Mouse (Mus musculus) inflammation-experienced regulatory T-cells, adult 6 months (primary cell): ENCODE results near the gene Kank4. TPM values are rescaled to one million over a fixed set of nuclear protein-coding genes. Genes with fewer than 3 reads are reported as not detected.
"Not testable (repeated sequence)": the region's sequence is repeated elsewhere in the genome, so short reads cannot be mapped to it uniquely, and the experiment has no call there.

Experiments
- ATAC-seq: one replicate; pipeline ENCODE4 v1.8.0; 2017
- polyA plus RNA-seq, 3 experiments: library from polyadenylated mRNA; unstranded; fragments of 100-300 nt; shearing (Covaris generic); gene quantifications; one replicate each; pipeline ENCODE4 v1.2.1; 2017

Gene Kank4
- polyA plus RNA-seq, 3 experiments from 2014 or later = not detected

DNA sequence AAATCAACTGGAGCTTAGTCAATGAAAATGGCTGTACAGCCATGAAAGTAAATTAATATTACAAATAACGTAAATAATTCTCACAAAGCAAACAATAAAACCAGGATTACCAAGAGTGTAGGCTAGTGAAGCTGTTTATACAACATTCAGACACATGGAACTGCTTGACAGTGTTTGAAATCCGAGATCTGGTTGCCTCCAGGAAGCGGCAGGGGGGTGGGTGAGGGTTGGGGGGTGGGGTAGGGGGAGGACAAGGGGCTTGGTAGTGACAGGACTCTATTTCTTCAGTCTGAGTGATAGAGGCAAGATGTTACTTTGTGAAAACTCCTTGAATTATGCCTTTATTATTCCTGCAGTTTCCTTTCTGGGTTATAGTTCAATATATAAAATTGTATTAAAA lies 9.4 kb upstream of the Kank4 start:
- no peak for ATAC-seq

DNA sequence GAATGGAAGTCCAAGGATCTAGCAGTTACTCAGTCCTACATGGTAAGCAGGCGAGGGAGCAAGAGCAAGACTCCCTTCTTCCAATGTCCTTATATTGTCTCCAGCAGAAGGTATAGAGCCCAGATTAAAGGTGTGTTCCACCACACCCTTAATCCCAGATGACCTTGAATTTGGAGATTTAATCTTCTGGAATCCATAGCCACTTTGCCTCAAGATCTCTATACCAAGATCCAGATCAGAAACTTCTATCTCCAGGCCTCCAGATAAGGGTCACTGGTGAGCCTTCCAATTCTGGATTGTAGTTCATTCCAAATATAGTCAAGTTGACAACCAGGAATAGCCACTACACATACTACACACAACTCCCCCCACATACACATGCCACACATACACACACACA lies 6.4 kb upstream of the Kank4 start, which contains the start of gene I0C0044D17Rik:
TSS of gene I0C0044D17Rik (minus strand) at position 101 of the 400 bp plus-strand sequence.
- ATAC-seq = not testable (repeated sequence)

DNA sequence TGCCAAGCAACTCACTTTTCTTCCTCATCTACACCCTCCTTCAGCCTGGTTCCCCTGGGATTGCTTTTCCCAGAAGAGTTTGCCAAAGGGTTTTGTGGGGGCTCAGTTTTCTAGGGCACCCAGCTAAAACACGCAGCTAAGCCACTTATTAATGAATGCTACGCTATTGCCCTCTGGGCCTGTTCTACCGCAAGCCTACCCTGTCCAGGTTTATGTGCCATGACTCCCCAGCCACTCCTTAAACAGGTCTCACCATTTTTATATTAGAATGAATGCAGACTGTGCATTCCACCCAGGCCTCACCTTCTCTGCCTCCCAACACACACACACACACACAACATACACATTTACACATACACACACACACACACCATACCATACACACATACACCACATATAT lies 5.7 kb upstream of the Kank4 start:
- no peak for ATAC-seq

DNA sequence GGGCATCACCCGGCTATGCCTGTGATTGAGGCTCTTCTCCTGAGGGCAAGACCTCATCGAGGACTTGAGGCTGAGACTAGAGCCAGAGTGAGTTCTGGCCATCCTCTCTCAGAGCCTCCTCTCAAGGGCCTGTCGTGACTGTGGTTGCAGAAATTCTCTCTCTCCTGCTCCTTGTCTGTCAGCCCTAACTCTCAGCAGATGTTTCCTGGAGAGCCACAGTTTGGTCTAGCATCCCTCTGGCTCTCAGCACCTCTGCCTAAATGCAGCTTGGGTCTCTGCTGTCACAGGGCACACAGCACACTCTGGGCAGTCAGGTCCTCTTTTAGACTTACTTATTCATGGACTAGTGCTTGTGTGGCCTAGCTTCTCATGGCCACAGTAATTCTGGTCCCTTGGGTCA lies 5.1 kb upstream of the Kank4 start:
- ATAC-seq = no peak

DNA sequence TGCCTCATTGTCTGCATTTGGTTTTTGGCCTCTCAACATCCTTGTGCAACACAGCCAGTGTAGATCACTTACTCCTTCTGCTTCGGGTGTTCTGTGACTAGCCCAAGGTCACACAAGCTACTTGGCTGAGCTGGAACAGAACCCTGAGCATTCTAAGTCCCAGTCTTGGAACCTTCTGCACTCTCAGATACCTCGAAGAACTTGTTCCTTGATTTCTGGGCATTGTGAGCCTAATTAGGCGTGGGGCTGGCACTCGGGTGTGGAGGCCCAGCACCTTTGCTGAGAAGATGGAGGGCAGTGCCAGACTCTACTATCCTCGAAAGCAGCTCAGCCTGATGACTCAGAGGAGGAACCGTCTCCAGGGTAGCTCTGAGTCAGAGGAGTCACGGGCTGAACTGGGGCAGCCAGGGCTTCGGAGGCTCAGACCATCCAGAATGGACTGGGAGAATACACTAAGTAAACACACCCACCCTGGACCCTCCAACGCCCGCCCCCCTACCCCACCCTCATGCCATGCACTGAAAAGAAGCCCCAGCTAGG lies 1.9 kb upstream of the Kank4 start:
- ATAC-seq = no peak

DNA sequence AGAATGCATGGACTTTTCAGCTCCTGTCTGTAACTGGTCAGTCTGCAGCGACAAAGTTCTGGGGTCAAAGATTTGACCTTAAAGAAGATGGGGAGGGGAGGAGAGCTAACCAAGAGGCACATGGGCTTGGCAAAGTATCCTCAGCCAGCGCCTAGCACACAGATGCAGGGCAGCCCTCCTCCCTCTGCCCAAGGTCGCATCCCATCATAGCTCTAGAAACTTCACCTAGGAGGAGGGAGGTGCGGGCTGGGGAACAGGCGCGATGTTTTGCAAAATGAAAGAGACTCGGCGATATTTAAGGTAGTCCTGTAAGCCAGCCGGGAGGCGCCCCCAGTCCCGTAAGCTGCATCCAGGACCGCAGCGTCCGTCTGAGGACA lies 542 bp downstream of the Kank4 start:
- no peak for ATAC-seq

DNA sequence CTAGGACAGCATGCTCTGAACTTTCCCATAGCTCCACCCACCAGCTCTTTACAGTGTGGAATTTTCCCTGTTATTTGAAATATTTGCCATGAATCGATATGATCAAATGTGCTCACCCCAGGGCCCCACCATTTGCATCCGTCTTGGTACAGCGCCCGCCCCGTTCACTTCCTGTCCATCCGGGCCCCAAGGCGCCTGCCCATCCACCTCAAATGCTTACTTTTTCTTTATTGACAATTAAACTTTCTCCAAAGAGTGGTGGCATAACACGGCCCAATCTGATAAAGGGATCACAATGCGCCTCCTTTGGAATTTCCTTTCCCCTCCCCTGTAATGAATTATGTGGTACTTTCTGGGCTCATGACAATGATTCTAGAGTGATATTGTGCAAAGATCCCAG lies 11.0 kb downstream of the Kank4 start:
- no peak for ATAC-seq

DNA sequence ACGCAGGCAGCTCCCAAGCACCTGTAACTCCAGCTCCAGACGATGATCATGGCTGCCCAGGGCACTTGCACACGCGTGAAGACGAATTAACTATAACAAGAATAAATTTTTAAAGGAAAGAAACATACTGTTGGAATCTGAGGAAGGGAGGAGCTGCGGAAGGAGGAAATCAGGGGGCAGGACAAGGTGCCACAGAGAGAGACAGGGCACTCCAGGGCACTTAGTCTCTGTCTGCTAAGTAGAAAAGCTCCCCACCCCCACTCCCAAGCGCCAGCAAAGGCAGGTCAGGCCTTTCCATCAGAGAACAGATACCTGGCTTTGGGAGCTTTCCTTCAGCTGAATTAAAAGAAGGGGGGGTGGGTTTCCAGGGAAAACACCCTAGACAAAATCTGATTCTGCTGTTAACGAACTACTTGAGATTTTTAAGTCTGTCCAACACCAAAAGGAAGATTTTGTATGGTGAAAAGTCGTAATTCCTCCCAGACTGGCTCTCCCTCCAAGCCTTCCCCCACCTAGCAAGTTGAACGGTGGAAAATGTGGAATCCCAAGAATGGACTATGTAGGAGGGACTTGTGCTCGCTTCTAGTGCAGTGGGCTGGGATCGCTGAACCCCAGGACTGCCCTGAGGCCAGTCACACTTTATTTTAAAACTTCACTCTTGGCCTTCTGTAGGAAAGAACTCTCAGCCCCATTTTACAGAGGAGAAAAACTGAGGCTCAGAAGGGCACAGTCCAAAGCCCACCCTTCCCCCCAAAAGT lies 11.9 kb downstream of the Kank4 start:
- no peak for ATAC-seq

DNA sequence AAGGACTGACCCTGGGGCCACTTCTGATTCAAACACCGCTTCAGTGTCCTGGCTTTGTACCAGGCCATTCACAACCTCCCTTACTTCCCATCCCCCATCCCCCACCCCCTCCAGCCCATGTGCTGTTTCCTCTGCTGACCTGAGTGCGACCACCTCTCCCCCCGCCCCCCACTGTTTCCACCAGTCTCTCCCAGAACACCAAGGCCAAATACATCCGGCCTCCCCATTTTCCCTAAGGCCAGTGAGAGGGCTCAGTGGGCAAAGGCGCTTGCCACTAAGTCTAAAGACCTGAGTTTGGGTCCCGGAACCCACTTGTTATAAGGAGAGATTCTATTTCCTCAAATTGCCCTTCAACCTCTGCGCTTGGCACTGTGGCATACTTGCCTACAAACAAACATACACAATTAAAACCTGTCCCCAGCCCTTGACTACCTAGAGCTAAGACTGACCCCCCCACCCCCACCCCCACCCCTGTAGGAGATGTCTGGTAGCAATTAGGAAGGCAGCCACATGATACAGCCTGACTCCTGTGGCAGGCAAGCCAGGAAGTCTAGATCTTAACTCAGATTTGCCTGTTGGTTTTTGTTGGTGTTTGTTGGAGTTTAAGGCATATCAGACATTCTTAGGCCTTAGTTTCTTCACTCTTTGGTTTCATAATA lies 12.7 kb downstream of the Kank4 start:
- no peak for ATAC-seq

DNA sequence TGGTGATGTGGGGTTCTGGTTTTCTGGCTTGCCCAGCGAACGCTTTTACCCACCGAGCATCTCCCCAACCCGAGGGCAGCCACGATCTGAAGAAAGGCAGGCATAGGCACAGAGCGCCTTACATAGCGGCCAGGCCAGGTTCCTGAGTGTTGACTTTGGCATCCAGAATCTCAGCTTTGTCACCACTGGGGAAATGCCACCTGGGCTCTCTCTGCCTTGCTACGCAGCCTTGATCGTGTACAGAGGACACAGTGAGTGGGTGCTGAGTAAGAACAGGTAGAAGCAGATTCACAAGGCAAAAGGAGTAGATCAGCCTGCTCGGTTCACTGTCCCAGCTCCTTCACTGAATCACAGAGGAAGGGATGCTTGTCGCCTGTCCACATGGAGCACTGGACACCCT lies 15.6 kb downstream of the Kank4 start:
- no peak for ATAC-seq

DNA sequence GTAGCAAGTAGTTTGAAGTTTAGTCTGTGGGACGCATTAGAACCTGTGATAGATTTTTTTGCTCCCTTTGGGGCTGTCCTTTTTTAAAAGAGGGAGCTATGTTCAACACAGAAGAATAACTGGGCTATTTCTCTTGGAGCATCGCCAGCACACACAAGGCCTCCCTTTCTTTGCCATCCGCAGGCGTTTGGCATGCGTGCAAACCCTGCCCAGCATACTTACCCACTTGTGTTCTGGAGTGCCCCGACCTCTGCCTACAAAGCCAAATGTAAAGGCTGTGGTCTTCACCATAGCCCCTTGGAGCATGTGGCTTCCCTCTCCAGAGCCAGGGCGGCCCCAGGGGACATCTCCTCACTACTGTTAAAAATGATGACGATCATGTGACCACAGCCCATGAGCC lies 16.5 kb downstream of the Kank4 start:
- ATAC-seq = no peak

DNA sequence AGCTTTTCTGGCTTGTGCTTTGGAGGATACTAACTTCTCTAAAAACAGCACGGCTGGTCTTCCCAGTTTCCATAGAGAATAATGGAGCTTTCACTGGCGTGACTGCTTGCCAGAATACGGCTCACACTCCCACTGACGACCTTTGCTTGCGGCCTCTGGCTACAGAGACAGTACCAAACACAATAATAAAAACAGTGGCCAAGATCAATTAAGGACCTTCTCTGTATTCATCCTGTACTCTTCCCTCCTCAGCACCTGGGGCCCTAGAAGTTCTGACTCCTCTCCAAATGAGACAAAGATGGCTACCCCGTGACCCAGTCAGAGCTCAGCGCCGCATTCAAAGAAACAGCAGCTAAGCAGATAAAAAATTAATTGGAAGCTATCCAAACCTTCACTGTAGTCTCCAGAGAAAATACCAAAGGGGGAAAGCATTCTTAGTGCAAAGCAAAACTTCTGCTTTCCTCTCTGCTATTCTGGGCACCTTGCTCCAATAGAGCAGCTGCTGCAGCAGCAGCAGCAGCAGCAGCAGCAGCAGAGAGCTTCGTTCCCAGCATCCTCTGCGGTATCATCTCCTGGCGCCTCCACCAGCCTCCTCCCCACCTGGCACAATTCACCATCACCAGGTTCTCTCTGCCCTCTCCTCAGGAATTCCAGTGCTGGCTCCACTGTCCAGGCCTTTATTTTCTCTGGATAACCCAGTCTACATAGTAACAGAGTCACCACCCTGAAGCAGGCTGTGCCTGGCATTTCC lies 20.6 kb downstream of the Kank4 start:
- no peak for ATAC-seq

DNA sequence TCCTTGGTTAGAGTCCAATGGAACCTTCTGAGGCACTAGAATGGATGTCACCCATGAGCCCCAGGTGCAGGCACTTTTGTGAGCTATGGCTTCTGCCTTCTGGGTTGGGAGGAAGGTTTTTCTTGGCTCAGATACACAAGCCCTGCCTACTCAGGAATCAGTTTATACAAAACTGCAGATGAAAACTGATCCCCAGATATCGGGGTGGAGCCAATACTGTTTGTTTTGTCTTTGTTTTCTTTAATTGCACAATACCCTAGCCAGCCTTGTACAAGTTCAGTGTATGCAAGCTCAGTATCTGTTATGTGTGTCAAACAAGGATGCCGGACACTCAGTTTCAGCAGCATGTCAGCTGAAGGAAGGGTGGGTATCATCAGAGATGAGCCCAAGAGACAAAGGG lies 22.1 kb downstream of the Kank4 start:
- no peak for ATAC-seq

DNA sequence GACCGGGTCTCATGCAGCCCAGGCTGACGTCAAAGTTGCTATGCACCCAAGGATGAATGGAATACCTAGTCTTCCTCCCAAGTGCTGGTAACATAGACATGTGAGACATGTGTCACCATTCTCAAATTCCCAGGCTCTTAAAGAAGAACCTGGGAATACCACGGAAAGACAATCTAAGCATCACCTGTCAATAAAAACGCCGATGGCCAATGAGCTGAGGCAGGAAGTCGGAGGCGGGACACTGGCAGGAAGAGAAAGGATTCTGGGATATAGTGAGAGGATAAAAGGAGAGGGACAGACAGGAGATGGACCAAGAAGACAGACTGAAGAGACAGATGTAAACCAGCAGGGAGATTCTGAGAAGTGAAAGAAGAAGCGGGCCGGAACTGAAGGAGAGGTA lies 23.9 kb downstream of the Kank4 start:
- ATAC-seq = no peak

DNA sequence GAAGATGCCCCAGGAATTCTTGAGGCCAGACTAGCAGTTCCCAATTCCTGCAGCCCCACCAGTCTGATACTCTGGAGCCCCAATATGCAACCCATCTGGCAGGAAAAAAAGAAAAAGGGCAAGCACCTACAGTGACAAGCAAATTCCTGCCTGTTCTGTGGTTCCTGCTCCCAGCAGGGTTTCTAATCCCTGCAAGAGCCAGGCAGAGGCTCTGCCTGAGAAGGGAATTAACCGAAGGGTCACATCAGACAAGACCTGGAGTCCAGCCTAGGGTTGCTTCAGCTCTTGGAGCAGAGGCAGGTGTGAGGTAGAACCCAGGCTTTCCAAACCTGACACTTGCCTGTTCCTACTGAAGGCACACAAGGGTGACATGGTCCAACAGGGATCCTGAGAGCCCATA lies 26.6 kb downstream of the Kank4 start:
- ATAC-seq = no peak

DNA sequence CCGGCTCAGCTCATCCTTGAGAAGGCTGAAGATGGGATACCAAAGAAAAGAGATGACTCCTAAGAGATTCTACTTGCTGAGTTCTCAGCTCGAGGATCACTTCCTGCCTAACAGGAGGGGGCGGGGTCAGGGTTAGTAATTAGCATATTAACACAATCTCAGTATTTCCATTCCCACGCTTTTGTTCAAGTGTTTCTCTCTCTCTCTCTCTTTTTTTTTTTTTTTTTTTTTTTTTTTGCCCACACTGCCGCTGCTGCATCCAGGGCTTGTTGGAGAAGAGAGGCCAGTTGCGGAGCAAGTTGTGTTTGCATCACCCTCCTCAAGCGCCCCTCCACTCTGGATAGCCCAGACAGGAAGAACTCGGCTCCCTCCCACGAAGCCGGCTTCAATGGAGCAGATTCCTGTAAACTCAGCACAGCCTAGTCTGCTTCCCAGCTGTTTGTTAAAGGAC lies 27.5 kb downstream of the Kank4 start:
- no peak for ATAC-seq

DNA sequence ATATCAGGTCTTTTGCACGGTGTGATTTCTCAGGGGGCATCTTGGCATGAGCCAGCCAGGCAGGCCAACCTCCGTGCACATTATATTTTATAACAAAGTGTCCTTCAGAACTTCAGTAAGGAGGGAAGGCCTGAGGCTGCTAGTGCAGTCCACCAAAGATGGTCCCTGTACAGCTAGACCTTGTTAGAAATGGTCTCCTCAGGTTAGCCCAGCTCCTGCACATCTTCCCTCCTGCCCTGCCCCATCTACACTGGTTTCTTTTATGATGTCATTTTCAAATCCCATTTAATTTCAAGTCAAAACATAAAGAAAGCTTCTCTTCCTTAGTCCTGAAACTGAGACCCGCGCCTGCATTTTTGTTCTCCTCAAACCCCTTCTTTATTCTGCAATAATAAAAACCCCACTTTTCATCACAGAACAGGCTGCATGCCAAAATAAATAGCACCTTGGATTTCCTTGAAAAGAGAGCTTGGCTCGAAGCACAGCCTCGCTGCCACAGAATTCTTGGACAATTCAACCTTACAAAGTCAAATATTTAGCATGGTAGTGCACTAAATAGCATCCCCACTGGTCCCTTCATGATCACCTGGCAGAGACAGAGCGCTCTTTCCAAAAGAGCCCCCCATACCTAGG lies 28.1 kb downstream of the Kank4 start:
- no peak for ATAC-seq

DNA sequence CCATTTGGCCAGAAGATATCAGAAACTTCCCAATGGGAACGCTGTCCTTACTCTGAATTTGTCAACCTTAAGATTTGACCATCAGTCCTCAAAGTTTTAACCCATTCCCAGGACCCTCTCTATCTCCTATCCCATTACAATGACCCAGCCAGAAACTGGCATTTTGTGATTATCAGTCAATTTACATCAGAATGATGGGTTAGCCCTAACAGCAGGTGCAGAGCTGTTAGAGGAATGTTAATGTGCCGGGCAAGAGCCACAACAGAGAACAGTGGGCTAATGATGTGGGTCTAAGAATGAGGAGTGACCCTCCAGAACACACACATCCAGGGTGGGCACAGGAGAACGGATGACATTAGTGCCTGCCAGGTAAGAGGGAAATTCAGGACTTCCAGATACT lies 31.1 kb downstream of the Kank4 start:
- no peak for ATAC-seq

DNA sequence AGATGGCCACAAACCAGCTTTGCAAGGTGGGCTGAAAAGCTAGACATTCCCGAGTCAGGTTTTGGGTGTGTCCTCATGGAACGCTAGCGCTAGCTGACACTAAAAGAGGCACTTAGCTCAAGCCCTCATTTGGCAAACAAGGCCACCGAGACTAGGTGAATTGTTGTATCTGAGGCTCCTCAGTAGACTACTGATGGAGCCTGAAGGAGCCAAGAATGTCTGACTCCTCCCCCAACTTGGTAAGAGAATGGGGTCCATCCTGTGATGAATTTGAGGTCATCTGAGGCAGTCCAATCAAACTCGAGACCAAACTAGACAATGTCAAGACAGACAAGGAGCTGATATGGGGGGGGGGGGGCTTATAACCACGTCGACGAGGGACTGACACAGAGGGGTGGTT lies 31.5 kb downstream of the Kank4 start:
- ATAC-seq = no peak

DNA sequence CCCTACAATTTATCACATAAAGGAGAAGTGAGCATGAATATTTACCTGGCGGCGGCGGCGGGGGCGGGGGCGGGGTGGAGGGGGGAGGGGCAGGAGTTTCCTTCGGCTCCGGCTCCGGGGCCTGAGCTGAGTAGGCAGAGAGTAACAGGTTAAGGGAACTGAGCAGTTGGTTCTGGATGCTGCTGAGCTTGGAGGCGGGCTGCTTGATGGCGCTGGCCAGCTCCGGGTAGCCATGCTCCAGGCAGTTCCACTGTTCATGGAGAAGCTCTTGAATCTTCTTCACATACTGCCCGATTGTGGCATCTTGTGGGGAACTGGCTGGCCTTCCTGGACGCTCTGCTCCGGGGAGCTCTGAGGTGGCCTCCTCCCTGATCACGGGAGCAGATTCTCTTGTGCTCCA lies 39.1 kb downstream of the Kank4 start:
- ATAC-seq = no peak

DNA sequence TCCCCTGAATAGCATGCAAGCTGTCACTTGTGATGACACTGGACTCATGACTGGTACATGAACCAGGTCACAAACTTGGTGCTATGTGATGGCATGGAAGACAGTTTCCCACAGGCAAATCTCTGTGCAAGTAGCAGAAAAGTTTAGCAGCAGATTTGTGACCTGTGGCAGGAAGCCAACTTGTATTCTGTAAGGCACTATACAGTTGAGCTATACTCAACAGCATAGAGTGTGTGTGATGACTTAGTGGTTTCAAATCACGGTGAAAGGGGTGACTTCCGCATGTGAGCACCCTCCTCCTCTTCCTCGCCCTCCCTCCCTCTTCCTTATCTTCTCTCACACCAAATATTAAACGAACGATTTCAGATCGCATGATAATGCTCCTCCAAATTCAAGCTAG lies 39.9 kb downstream of the Kank4 start:
- no peak for ATAC-seq

DNA sequence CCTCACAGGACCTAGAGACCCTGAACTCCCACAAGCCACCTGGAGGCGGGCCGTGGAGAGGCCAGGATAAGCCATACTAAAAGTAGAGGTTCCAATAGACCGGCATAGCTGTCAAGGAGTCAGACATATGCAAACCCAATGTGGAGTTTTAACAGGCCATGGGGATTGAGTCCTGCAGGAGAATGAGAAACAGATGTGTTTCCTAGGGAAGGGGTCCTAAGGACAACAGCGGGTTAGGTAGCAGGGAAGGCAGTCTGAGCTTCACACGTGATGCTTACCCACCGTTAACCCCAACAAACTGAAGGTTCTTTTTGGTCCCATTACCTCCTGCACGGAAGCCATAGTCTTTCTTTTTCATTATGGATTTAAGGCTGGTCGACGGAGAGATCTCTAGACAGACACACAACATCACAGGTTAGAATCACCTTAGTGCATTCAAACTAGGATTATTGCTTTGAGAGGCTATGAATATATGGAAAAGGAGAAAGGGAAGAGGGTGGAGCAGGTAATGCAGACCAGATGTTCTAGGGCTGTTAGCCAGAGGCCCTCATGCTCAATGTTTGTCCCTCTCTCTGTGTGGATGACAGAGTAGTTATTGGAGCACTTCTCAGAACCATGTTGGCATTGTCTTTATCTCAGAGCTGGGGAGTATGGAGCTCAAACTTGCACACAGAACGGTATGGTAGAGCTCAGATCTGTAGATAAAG lies 40.5 kb downstream of the Kank4 start:
- ATAC-seq = no peak
